Mouse (Mus musculus) ES-E14 (cell line): ENCODE results near the gene Lamc3. TPM values are rescaled to one million over a fixed set of nuclear protein-coding genes. Genes with fewer than 3 reads are reported as not detected.

Experiments used
- DNase-seq: peaks from one replicate; pipeline ENCODE4 v3.0.0-alpha.2; 2013; ENCODE audit warnings: low read depth, low spot score
- H3K27ac ChIP-seq: 2 replicates; pipeline ENCODE4 v1.5.1; 2012; ENCODE audit warnings: low read depth, mild to moderate bottlenecking, low read length, moderate library complexity, mixed read lengths; ENCODE audit not compliant: poor library complexity, insufficient read depth, severe bottlenecking
- H3K36me3 ChIP-seq: 2 replicates; pipeline ENCODE4 v1.6.1; 2012; ENCODE audit warnings: mild to moderate bottlenecking, low read length, moderate library complexity, mixed read lengths; ENCODE audit not compliant: control insufficient read depth, poor library complexity, insufficient read depth, severe bottlenecking
- H3K4me1 ChIP-seq, 2 experiments: fragments of 150-350 bp in 1 of 2; sonication (generic) in 1 of 2; 2 replicates each; pipeline ENCODE4 v1.6.1; 2012; ENCODE audit warnings: low read length in 2 of 2, mild to moderate bottlenecking in 1 of 2, mixed read lengths in 1 of 2; ENCODE audit not compliant: control insufficient read depth in 2 of 2, insufficient read depth in 2 of 2, poor library complexity in 1 of 2
- H3K4me3 ChIP-seq, 2 experiments: fragments of 150-350 bp in 1 of 2; sonication (generic) in 1 of 2; 2 replicates each; pipeline ENCODE4 v1.5.1; 2012; ENCODE audit warnings: low read length in 2 of 2, low read depth in 1 of 2, mild to moderate bottlenecking in 1 of 2, mixed read lengths in 1 of 2; ENCODE audit not compliant: insufficient read depth in 1 of 2, poor library complexity in 1 of 2, severe bottlenecking in 1 of 2
- H3K9ac ChIP-seq: 2 replicates; pipeline ENCODE4 v1.6.1; 2012; ENCODE audit warnings: low read depth, mild to moderate bottlenecking, low read length, mixed read lengths; ENCODE audit not compliant: poor library complexity, insufficient read depth, severe bottlenecking
- H3K9me3 ChIP-seq: fragments of 150-350 bp; sonication (generic); 2 replicates; pipeline ENCODE4 v1.6.1; 2012; ENCODE audit warnings: low read depth, mild to moderate bottlenecking, low read length; ENCODE audit not compliant: control insufficient read depth, insufficient read depth
- CHD2 ChIP-seq: IDR thresholded peaks from 2 replicates; pipeline ENCODE4 v1.6.1; 2014; ENCODE audit warnings: mild to moderate bottlenecking, low read depth, low read length, inconsistent platforms
- HCFC1 ChIP-seq: IDR thresholded peaks from 2 replicates; pipeline ENCODE4 v1.6.1; 2012; ENCODE audit warnings: low read length, inconsistent platforms, borderline replicate concordance; ENCODE audit not compliant: insufficient read depth
- MAFK ChIP-seq: IDR thresholded peaks from 2 replicates; pipeline ENCODE4 v1.6.1; 2014; ENCODE audit warnings: mild to moderate bottlenecking, low read depth, low read length, inconsistent platforms; ENCODE audit not compliant: insufficient read depth
- ZC3H11A ChIP-seq: IDR thresholded peaks from 2 replicates; pipeline ENCODE4 v1.6.1; 2012; ENCODE audit warnings: low read depth, mild to moderate bottlenecking, inconsistent platforms, low read length, borderline replicate concordance
- ZNF384 ChIP-seq: IDR thresholded peaks from 2 replicates; pipeline ENCODE4 v1.6.1; 2012; ENCODE audit warnings: low read depth, low read length, inconsistent platforms
- in situ Hi-C, 2 experiments: fragments of 600-800 bp; cut with MboI; formaldehyde crosslinking; loops; one replicate each; pipeline ENCODE4 v1.15.1; 2025; ENCODE audit warnings: low sequenced_read_pairs in 2 of 2, inconsistent platforms in 1 of 2; ENCODE audit not compliant: unreplicated experiment in 2 of 2
- total RNA-seq: library from RNA; depleted of rRNA; stranded (reverse); fragments of 300-350 nt; gene quantifications from 2 replicates; pipeline ENCODE4 v1.2.3, GENCODE M21; 2012

Lamc3 gene
- total RNA-seq, 1 experiment, result 0.18 TPM

DNA sequence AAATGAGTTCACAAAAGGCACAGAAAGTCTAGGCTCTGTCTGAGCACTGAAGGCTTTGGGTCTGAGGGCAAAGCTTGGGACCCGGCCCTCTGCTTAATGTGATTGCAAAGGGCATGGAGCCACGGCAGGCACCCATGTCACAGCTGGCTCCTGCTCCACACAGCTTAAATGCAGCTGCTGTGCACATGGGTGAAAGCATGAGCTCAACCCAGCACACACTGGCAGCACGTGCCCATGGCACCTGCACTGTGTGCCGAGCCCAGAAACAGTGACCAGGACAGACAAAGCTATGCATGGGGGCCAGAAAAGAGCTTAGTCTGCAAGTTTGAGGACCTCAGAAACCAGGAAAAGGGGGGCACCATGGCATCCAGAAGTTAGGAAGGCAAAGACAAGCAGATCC lies 36.6 kb downstream of the Lamc3 start:
- no peak overlapping the region for H3K4me3 ChIP-seq
- in situ Hi-C loops, result no loop called here
- no peaks in the 10 kb centered on the region for H3K4me1 ChIP-seq
- no peak overlapping the region for H3K9ac ChIP-seq
- TF ChIP-seq ZC3H11A (no peak), CHD2 (no peak), MAFK (no peak), HCFC1 (no peak), ZNF384 (no peak)
- no peak for DNase-seq
- H3K36me3 ChIP-seq, result no peaks in the 10 kb centered on the region
- no peaks in the 10 kb centered on the region for H3K9me3 ChIP-seq
- no peak overlapping the region for H3K27ac ChIP-seq

DNA sequence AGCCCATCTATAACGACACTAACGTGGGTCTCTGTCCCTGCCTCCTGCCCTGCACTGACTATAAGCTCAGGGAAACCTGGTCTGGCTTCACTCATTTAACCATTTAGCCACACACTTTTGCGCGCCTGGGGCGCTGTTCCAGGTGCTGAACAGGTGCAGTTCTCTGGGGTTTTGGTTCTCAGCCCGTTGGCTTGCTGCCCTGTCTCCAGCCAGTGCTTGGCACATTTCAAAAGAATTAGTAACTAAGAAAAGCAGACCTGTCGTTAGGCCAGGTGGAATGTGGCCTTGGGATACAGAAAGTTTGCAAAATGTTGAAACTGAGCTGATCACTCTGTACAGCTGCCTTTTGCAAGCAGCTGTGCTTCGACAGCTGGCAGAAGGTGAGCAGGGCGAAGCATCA lies 37.7 kb downstream of the Lamc3 start:
- no peak for TF ChIP-seq ZC3H11A
- no peak for TF ChIP-seq MAFK
- no peak for TF ChIP-seq CHD2
- TF ChIP-seq HCFC1, result no peak
- TF ChIP-seq ZNF384, result no peak
- Histone ChIP-seq H3K27ac (no peak overlapping the region), H3K9ac (no peak overlapping the region), H3K9me3 (no peaks in the 10 kb centered on the region), H3K4me1 (no peaks in the 10 kb centered on the region), H3K36me3 (no peaks in the 10 kb centered on the region), H3K4me3 (no peak overlapping the region)
- in situ Hi-C loops, result no loop called here
- no peak for DNase-seq

GRCm38 (mm10) chr2:31925936-31926335 lies 38.8 kb downstream of the Lamc3 start:
- TF ChIP-seq ZC3H11A (no peak), CHD2 (no peak), HCFC1 (no peak), ZNF384 (no peak), MAFK (no peak)
- no peak for DNase-seq
- in situ Hi-C loops, result no loop called here

GRCm38 (mm10) chr2:31929664-31930063 lies 42.6 kb downstream of the Lamc3 start:
- no peak for DNase-seq
- Histone ChIP-seq H3K36me3 (no peaks in the 10 kb centered on the region), H3K4me1 (no peaks in the 10 kb centered on the region), H3K27ac (no peak overlapping the region), H3K9ac (no peak overlapping the region), H3K4me3 (no peak overlapping the region), H3K9me3 (no peaks in the 10 kb centered on the region)
- no peak for TF ChIP-seq MAFK
- no peak for TF ChIP-seq HCFC1
- no peak for TF ChIP-seq ZC3H11A
- in situ Hi-C loops, result no loop called here

More at GRCm38 (mm10) chr2:31925936-31926335, 38.8 kb downstream of the Lamc3 start:
- no peak overlapping the region for H3K27ac ChIP-seq
- H3K9ac ChIP-seq, result no peak overlapping the region
- no peaks in the 10 kb centered on the region for H3K4me1 ChIP-seq
- no peaks in the 10 kb centered on the region for H3K36me3 ChIP-seq
- no peaks in the 10 kb centered on the region for H3K9me3 ChIP-seq
- H3K4me3 ChIP-seq, result no peak overlapping the region

GRCm38 (mm10) chr2:31934551-31934950 lies 47.5 kb downstream of the Lamc3 start:
- H3K4me1 ChIP-seq, result no peaks in the 10 kb centered on the region
- in situ Hi-C loops, result no loop called here
- no peak overlapping the region for H3K4me3 ChIP-seq
- H3K9me3 ChIP-seq, result no peaks in the 10 kb centered on the region
- no peak for TF ChIP-seq MAFK
- TF ChIP-seq ZNF384, result no peak
- TF ChIP-seq CHD2, result no peak
- TF ChIP-seq HCFC1, result no peak
- H3K9ac ChIP-seq, result no peak overlapping the region
- no peak overlapping the region for H3K27ac ChIP-seq
- no peak for DNase-seq
- no peaks in the 10 kb centered on the region for H3K36me3 ChIP-seq
